Mouse (Mus musculus) T-helper 2 cell (primary cell): ENCODE results near the gene Lsm2.

Experiments
- in situ Hi-C: fragments of 300-600 bp; cut with MboI, MseI; formaldehyde crosslinking; loops from one replicate; pipeline ENCODE4 v1.15.1; 2025; ENCODE audit warnings: high pct_unique_total_duplicates

Gene Lsm2

GRCm38 (mm10) chr17:34982328-34982727, 666 bp downstream of the Lsm2 start:
- in situ Hi-C loops: loop anchor here (25.0 kb wide), 1 partner anchor 1980 kb away; the partner anchor contains the start of genes Ppp1r11, Znrd1 and Znrd1as

DNA sequence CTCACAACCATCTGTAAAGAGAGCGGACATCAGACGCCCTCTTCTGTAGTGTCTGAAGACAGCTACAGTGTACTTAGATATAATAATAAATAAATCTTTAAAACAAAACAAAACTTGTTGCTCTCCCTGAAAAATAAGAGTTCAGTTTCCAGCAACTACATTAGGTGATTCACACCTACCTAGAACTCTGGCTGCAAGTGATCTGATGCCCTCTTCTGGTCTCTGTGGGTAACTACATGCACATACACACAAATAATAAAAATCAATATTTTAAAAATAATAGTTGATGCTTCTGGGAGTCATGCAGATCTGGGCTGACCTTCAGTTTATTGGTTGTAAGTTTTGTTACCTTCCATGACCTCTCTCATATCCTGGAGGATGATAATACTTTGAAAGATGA, 2.6 kb downstream of the Lsm2 start:
- in situ Hi-C loops: loop anchor here (25.0 kb wide), 1 partner anchor 1978 kb away; the partner anchor contains the start of genes Ppp1r11, Znrd1 and Znrd1as

- in situ Hi-C loops: loop anchor here (25.0 kb wide), 1 partner anchor 1968 kb away; the partner anchor contains the start of genes Ppp1r11, Znrd1 and Znrd1as
Observed at GRCm38 (mm10) chr17:34994751-34995150, 13.1 kb downstream of the Lsm2 start.

GRCm38 (mm10) chr17:34995192-34995591, 13.5 kb downstream of the Lsm2 start:
- in situ Hi-C loops: loop anchor here (25.0 kb wide), 1 partner anchor 1967 kb away; the partner anchor contains the start of genes Ppp1r11, Znrd1 and Znrd1as

GRCm38 (mm10) chr17:34995927-34996326, 14.3 kb downstream of the Lsm2 start:
- in situ Hi-C loops: loop anchor here (25.0 kb wide), 1 partner anchor 1966 kb away; the partner anchor contains the start of genes Ppp1r11, Znrd1 and Znrd1as

GRCm38 (mm10) chr17:34996411-34997141, 14.9 kb downstream of the Lsm2 start:
- in situ Hi-C loops: loop anchor here (25.0 kb wide), 1 partner anchor 1966 kb away; the partner anchor contains the start of genes Ppp1r11, Znrd1 and Znrd1as

DNA sequence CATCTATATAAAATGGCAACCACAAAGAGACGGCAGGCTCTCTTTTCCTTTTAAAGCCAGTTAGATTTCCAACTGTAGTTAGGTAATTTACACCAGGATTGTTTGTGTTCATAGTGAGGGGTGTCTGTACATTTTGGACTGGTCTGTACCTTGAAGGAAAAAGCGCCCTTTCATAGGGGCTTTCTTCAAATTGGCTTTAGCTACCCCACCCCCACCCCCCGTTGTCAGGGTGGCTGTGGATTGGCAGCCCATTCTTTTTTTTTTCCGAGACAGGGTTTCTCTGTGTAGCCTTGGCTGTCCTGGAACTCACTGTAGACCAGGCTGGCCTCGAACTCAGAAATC, 15.5 kb downstream of the Lsm2 start:
- in situ Hi-C loops: loop anchor here (25.0 kb wide), 1 partner anchor 1965 kb away; the partner anchor contains the start of genes Ppp1r11, Znrd1 and Znrd1as

DNA sequence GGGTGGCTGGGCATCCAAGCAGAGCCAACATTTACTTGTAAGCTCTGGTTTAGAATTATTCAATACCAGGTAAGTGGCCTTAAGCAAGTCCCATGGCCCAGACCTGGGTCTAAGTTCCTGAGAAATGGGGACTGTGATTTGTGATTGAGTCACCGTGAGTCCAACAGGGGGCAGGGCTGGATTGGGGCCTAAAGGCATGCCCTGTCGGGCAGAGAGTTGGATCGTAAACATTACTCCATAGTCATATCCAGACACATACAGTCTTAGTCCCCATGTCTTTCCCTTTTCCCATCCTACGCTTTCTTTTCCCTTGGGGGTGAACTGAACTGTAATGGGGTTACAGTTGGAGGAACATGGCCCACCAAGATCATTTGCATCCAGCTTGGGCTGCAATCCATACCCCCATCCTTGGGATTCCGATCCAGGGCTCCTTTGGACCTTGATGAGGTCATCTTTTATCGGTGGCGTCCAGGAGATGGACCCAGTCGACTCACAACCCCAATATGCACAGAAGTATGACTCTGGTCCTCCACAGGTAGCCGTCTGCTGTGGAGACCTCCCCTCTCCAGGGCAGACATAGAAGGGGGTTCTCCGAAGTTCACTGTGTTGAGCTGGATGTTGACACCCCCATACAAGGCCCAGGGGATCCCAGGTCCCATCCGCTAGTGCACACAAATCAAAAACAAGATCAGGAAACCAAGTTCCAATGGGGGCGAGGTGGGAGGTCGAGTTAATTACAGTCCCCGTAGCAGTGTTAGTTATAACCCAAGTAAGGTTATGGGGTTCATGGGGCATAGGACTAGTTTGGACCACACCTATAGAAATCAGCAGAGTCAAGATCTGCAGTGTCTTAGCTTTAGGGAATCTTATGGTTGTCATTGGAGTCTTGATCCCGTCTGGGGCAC, 17.1 kb downstream of the Lsm2 start:
- in situ Hi-C loops: loop anchor here (25.0 kb wide), 1 partner anchor 1964 kb away; the partner anchor contains the start of genes Ppp1r11, Znrd1 and Znrd1as

DNA sequence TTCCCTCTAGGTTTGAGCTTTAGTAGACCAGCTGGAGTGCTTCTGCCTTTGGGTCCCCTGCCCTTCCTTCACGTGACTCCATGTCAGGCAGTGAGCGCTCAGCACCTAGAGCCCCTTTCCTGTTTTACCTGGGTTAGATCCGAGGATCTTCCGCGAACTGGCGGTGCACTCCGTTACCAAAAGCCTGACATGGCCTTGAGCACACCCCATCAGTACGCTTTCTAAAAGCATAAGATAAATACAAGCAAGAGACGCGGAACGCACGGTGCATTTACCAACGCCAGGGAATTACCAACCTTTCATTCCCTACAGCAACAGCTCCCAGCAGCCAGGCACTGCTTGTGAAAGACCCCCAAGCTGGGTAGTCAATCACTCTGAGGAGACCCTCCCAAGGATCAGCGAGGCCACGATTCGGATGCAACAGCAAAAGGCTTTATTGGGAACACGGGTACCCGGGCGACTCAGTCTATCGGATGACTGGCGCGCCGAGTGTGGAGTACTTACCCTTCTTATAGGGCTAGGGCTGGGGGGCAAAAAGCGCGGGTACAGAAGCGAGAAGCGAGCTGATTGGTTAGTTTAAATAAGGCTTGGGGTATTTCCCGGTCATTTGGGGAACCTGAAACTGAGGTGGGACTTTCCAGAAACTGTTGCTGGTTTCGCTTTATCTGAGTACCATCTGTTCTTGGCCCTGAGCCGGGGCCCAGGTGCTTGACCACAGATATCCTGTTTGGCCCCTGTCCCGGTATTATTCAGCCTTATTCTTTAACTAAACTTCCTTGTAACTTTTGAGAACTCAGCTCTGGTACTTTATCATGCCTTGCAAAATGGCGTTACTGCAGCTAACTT, 18.4 kb downstream of the Lsm2 start:
- in situ Hi-C loops: loop anchor here (10.0 to 25.0 kb wide), 2 partner anchors 115 to 1962 kb away; partner anchors contain the start of genes Ly6g5b, Ppp1r11, Znrd1 and Znrd1as

- in situ Hi-C loops: loop anchor here (10.0 kb wide), 1 partner anchor 114 kb away; the partner anchor contains the start of gene Ly6g5b
Observed at GRCm38 (mm10) chr17:35000717-35001451, 19.2 kb downstream of the Lsm2 start, which contains the start of gene Vars. Gene Vars (plus strand): TSS chr17:35000987.

DNA sequence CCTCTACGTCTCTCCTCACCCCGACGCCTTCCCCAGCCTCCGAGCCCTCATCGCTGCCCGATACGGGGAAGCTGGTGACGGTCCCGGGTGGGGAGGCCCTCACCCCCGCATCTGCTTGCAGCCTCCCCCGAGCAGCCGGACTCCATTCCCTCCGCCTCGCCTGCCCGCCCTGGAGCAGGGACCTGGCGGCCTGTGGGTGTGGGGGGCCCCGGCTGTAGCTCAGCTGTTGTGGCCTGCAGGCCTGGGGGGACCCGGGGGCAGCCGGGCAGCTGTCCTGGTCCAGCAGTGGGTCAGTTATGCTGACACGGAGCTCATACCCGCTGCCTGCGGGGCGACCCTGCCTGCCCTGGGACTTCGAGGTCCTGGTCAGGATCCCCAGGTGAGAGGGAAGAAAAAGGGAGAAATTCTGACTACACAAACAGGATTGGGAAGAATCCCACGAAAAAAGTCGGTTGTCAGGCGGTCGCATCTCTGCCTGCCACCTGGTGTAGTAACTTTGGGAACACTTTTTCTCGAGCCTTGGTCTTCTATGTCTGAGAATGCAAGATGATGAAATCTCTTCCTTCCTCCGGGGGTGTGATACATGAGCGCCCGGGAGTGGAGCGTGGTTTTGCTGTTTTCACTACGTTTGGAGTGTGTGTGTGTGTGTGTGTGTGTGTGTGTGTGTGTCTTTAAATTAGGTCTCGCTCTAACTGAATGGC, 19.9 kb downstream of the Lsm2 start:
- in situ Hi-C loops: loop anchor here (10.0 kb wide), 1 partner anchor 113 kb away; the partner anchor contains the start of gene Ly6g5b

- in situ Hi-C loops: loop anchor here (10.0 kb wide), 1 partner anchor 112 kb away; the partner anchor contains the start of gene Ly6g5b
Observed at GRCm38 (mm10) chr17:35002153-35002865, 20.6 kb downstream of the Lsm2 start.

- in situ Hi-C loops: loop anchor here (10.0 kb wide), 1 partner anchor 112 kb away; the partner anchor contains the start of gene Ly6g5b
Observed at GRCm38 (mm10) chr17:35003022-35003838, 21.6 kb downstream of the Lsm2 start.

- in situ Hi-C loops: loop anchor here (10.0 kb wide), 1 partner anchor 111 kb away; the partner anchor contains the start of gene Ly6g5b
Observed at GRCm38 (mm10) chr17:35004075-35004717, 22.5 kb downstream of the Lsm2 start.

GRCm38 (mm10) chr17:35005158-35005557, 23.5 kb downstream of the Lsm2 start:
- in situ Hi-C loops: loop anchor here (10.0 kb wide), 1 partner anchor 110 kb away; the partner anchor contains the start of gene Ly6g5b

- in situ Hi-C loops: loop anchor here (10.0 kb wide), 1 partner anchor 109 kb away; the partner anchor contains the start of gene Ly6g5b
Observed at GRCm38 (mm10) chr17:35005902-35006301, 24.2 kb downstream of the Lsm2 start.
